Mouse (Mus musculus): ENCODE data around the gene Stoml1. TPM values are rescaled to one million over a fixed set of nuclear protein-coding genes. Genes with fewer than 3 reads are reported as not detected.
"Not testable (repeated sequence)": the region's sequence is repeated elsewhere in the genome, so short reads cannot be mapped to it uniquely, and the experiment has no call there.

The Stoml1 gene
- polyA plus RNA-seq, 1 experiment from 2014 or later = 71.6 TPM

DNA sequence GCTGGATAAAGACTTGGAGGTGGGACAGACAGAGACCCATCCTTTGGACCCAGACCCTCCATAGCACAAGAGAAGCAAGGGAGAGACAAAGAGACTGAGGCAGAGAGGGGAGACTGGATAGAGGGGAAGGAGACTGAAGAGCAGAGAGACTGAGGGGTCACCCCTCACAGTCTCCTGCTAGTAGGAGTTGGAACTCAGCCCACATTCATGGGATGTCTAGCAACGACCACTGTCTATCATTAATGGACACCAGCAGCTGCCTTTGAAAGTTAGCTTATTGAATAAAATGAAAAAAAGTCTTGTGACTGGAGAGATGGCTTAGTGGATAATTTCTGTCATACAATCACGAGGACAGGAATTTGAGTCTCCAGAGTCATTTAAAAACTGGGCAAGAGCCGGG, 14.1 kb downstream of the Stoml1 start:
- 68% methylated on average over 3 of the region's 3 CpGs for WGBS
- H3K4me1 ChIP-seq = peaks cover 6% of the 10 kb centered on the region
- no peak for ATAC-seq
- H3K27ac ChIP-seq = no peak overlapping the region
- no peaks in the 10 kb centered on the region for H3K27me3 ChIP-seq
- H3K36me3 ChIP-seq (ENCODE audit: poor library complexity, severe bottlenecking) = peaks cover 15% of the 10 kb centered on the region
- no peak overlapping the region for H3K9ac ChIP-seq
- no peaks in the 10 kb centered on the region for H3K9me3 ChIP-seq (replicated peaks)
- H3K4me3 ChIP-seq = no peak overlapping the region
- no peak overlapping the region for H3K4me2 ChIP-seq

DNA sequence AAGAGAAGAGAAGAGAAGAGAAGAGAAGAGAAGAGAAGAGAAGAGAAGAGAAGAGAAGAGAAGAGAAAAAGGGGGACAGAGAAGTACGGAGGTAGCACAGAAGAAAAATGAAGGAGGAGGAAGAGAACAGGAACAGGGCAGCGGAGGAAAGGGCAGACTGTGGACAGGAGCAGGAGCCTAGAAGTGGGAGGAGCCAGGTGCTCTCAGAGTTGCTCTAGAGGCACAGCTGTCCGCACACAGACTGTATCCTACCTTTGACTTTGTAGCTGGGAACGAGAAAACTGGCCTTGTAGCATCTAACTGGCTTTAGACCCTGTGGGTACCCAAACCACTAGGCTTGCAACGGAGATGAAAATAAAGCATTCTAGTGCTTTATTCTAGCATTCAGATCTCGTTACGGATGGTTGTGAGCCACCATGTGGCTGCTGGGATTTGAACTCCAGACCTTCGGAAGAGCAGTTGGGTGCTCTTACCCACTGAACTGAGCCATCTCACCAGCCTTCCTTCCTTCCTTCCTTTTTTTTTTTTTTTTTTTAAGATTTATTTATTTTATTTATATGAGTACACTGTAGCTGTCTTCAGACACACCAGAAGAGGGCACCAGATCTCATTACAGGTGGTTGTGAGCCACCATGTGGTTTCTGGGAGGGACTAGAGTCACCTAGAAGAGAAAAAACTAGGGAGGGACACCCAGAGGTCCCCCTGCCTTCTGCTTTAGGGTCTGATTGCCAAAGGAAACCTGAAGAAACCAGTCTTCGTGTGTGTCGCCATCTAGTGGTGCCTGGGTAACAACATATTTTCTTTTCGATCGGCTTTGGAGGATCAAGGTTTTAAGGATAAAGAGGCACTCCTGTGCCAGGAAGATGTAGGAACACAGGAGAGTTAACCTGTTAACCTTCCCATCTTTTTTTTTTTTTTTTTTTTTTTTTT, 15.7 kb downstream of the Stoml1 start:
- Histone ChIP-seq H3K4me2 (no peak overlapping the region), H3K4me1 (peaks cover 6% of the 10 kb centered on the region), H3K27ac (no peak overlapping the region), H3K36me3 (ENCODE audit: poor library complexity, severe bottlenecking) (peaks cover 5% of the 10 kb centered on the region; the same call in 1 of the 2 replicates), H3K27me3 (no peaks in the 10 kb centered on the region), H3K9ac (no peak overlapping the region), H3K4me3 (no peak overlapping the region), H3K9me3 (replicated peaks) (no peaks in the 10 kb centered on the region)
- 57% methylated on average over 12 of the region's 12 CpGs for WGBS
- ATAC-seq = no peak

DNA sequence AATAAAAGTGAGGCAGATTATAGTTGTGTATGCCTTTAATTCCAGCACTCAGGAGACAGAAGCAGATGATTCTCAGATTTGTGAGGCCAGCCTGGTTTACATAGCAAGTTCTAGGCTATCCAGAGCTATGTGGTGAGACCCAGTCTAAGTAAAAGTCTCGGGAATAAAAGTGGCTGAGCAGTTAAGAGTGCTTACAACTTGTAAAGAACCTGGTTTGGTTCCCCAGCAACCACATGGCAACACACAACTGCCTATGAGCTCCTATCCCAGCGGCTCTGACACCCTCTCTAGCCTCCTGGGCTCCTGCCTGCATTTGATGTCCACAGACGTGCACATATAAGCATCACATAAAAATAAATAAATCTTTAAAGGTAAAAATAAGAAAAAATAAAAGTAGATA, 17.1 kb downstream of the Stoml1 start:
- H3K27ac ChIP-seq = no peak overlapping the region
- ATAC-seq = no peak
- no peaks in the 10 kb centered on the region for H3K27me3 ChIP-seq
- H3K36me3 ChIP-seq (ENCODE audit: poor library complexity, severe bottlenecking) = no peaks in the 10 kb centered on the region
- H3K9me3 ChIP-seq (replicated peaks) = no peaks in the 10 kb centered on the region
- H3K4me1 ChIP-seq = peaks cover 11% of the 10 kb centered on the region
- WGBS = 68% methylated on average over 3 of the region's 3 CpGs
- H3K9ac ChIP-seq = no peak overlapping the region
- no peak overlapping the region for H3K4me3 ChIP-seq
- no peak overlapping the region for H3K4me2 ChIP-seq

DNA sequence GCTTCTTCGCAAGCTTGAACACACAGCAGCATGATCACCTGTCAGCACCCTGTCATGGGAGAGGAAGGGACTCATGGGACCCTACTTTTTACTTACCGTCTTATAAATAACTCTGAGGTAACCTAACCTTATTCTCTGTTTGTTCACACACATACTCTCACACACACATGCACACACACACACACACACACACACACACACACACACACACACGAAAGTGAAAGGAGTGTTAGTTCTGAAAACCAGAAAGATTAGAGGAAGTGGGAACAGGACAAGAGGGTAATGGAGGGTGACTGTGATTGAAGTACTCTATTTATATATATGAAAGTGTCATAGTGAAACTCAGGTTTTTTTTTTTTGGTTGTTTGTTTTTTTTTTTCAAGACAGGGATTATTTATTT, 18.1 kb downstream of the Stoml1 start:
- 87% methylated on average over 3 of the region's 3 CpGs for WGBS
- H3K9ac ChIP-seq = no peak overlapping the region
- no peaks in the 10 kb centered on the region for H3K36me3 ChIP-seq (ENCODE audit: poor library complexity, severe bottlenecking)
- H3K4me2 ChIP-seq = no peak overlapping the region
- no peak overlapping the region for H3K27ac ChIP-seq
- ATAC-seq = no peak
- no peak overlapping the region for H3K4me3 ChIP-seq
- no peaks in the 10 kb centered on the region for H3K27me3 ChIP-seq
- peaks cover 18% of the 10 kb centered on the region for H3K4me1 ChIP-seq
- no peaks in the 10 kb centered on the region for H3K9me3 ChIP-seq (replicated peaks)

DNA sequence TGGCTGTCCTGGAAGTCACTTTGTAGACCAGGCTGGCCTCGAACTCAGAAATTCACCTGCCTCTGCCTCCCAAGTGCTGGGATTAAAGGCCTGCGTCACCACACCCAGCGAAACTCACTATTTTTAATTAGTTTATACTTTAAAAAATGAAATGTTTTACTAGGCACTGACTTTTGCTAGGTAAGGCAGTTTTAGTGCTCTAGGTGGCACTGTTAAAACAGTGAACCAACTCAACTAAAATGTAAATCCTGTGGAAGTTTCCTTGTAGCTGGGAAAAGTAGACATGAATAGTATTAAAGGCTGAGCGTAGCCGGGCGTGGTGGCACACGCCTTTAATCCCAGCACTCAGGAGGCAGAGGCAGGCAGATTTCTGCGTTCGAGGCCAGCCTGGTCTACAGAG, 18.6 kb downstream of the Stoml1 start:
- not testable (repeated sequence) for H3K27ac ChIP-seq; H3K9me3 ChIP-seq (replicated peaks); H3K9ac ChIP-seq; H3K4me3 ChIP-seq; H3K36me3 ChIP-seq (ENCODE audit: poor library complexity, severe bottlenecking); H3K27me3 ChIP-seq; H3K4me2 ChIP-seq; ATAC-seq
- peaks cover 14% of the 10 kb centered on the region for H3K4me1 ChIP-seq
- WGBS = 93% methylated on average over 9 of the region's 9 CpGs

DNA sequence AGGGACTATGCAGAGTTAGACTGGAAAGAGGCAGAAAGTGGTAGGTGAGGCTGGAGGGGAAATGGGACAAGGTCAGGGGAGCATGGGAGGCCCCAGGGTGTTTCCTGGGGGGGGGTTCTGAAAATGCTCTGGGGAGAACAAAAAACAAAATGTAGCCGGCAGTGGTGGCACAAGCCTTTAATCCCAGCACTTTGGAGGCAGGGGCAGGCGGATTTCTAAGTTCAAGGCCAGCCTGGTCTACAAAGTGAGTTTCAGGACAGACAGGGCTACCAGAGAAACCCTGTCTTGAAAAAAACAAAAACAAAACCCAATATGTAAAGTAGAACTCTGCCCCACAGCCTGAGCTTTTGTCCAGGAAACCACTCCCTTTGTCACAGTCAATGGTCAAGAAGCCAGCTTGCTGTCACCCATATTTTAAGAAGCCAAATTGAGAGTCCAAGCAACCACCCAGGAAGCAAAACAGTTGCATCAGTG, 19.1 kb downstream of the Stoml1 start:
- no peaks in the 10 kb centered on the region for H3K9me3 ChIP-seq (replicated peaks)
- no peak for ATAC-seq
- no peaks in the 10 kb centered on the region for H3K36me3 ChIP-seq (ENCODE audit: poor library complexity, severe bottlenecking)
- H3K4me1 ChIP-seq = peaks cover 12% of the 10 kb centered on the region
- no peak overlapping the region for H3K4me3 ChIP-seq
- no peak overlapping the region for H3K9ac ChIP-seq
- H3K27me3 ChIP-seq = no peaks in the 10 kb centered on the region
- H3K4me2 ChIP-seq = no peak overlapping the region
- WGBS = 81% methylated on average over 2 of the region's 2 CpGs
- no peak overlapping the region for H3K27ac ChIP-seq

DNA sequence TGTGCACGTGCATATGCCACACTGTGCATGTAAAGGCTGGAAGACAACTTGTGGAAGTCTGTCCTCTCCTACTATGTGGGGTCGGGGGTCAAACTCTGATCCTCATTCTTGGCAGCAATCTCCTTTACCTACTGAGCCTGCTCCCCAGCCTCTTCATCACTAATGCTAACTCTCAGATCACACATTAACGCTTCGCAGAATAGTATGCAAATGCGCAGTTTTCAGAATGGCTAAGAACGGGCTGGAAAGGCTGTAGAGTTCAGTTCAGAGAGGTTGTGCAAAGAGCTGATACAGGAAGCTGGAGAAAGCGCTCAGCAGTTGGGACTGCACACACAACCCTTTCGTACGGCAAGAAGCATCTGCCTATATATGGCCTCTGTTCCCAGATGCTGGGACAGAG, 19.9 kb downstream of the Stoml1 start:
- no peak for ATAC-seq
- WGBS = 82% methylated on average over 9 of the region's 9 CpGs

DNA sequence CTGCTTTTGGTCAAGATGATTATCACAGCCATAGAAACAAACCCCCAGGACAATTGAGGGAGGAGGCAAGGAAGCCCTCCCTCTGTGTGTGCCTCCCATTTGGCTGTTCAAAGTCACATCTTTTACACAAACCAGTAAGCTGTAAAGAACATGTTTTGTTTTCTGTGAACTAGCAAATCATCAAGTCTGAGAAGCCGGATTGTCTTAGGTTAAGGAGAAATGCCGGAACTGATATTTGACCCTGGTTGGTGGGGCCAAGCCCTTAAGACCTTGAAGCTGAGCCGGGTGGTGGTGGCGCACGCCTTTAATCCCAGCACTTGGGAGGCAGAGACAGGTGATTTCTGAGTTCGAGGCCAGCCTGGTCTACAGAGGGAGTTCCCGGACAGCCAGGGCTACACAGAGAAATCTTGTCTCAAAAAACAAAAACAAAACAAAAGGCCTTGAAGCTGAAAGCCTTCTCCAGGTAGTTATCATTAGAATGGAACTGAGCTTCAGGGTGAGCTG, 21.2 kb downstream of the Stoml1 start:
- WGBS = 78% methylated on average over 7 of the region's 7 CpGs
- Histone ChIP-seq H3K36me3 (ENCODE audit: poor library complexity, severe bottlenecking) (no peaks in the 10 kb centered on the region), H3K9ac (no peak overlapping the region), H3K4me1 (peaks cover 12% of the 10 kb centered on the region), H3K4me2 (no peak overlapping the region), H3K4me3 (no peak overlapping the region), H3K9me3 (replicated peaks) (no peaks in the 10 kb centered on the region), H3K27me3 (no peaks in the 10 kb centered on the region), H3K27ac (no peak overlapping the region)
- no peak for ATAC-seq

More for the DNA sequence above, 19.9 kb downstream of the Stoml1 start:
- H3K9ac ChIP-seq = no peak overlapping the region
- no peak overlapping the region for H3K4me3 ChIP-seq
- no peaks in the 10 kb centered on the region for H3K9me3 ChIP-seq (replicated peaks)
- H3K27me3 ChIP-seq = no peaks in the 10 kb centered on the region
- H3K27ac ChIP-seq = no peak overlapping the region
- no peak overlapping the region for H3K4me2 ChIP-seq
- H3K4me1 ChIP-seq = peaks cover 12% of the 10 kb centered on the region
- H3K36me3 ChIP-seq (ENCODE audit: poor library complexity, severe bottlenecking) = no peaks in the 10 kb centered on the region

DNA sequence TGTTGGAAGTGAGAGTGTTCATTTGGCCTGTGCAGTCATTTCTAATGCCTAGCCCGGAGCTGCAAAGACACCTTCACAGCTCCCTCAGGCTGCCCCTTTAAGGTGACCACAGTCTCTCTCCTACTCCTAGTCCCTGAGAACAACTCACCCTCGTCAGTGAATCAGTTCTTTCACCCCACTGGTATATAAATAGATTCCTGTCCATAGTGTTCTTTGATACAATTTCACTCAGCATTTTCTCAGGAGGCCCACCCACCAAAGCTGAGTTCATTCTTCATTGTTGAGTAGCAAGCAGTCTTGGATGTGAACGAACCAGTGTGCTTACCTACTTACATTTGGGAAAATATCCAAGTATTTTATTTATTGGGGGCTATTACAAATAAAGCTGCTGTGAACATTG, 21.7 kb downstream of the Stoml1 start:
- Histone ChIP-seq H3K27me3 (no peaks in the 10 kb centered on the region), H3K4me2 (no peak overlapping the region), H3K9me3 (replicated peaks) (no peaks in the 10 kb centered on the region), H3K4me1 (peaks cover 12% of the 10 kb centered on the region), H3K4me3 (no peak overlapping the region), H3K27ac (no peak overlapping the region), H3K9ac (no peak overlapping the region), H3K36me3 (ENCODE audit: poor library complexity, severe bottlenecking) (no peaks in the 10 kb centered on the region)
- whole genome bisulfite sequencing = 50% methylated on average over 3 of the region's 3 CpGs
- ATAC-seq = no peak

DNA sequence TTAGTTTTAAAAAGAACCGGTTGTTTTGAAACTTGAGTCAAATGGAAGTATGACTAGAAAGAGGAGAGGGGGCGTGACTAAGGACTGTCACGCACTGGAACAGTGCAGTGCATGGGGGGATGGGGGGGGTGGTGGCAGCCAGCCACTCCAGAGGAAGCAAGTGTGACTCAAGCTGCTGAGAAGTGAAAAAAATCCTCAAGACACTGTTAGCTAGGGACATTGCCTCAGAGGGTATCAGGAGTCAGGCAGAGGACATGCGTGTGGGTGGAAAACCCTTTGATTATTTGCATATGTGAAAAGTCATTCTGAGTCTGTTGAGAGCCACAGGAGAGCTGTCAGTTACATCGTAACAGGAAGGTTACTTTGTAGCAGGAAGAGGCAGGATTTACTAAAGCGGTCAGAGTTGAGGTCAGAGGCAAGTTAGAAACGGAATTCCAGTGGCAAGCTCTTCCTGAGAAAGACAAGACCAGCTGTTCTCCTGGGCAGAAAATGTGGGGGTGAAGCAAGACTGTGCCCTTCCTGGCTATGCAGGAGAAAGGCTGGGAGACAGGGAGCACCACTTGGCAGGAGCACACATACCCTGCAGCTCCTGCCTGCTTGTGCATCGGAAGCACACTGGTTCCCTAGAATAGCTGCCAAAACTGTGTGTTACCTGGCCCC, 22.3 kb downstream of the Stoml1 start:
- H3K27ac ChIP-seq = peak overlapping the region; percentile 25; the same call in 1 of the 2 replicates

DNA sequence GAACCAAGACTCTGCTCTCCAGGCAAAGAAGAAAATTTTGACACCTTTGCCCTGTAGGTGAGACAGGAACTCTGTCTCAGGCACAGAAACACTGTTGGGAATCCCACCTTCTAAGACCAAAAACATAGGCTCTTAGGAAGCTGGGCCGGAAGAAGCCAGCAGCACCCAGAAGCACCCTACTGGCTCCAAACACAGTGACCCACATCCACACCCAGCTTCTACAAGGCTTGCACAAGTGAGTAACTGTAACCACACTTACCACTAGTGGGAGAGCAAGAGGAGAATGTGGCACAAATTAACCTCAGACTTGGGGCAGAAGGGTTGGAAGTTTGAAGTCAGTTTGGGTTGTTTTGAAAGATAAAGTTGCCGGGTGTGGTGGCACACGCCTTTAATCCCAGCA, 22.8 kb downstream of the Stoml1 start:
- Histone ChIP-seq H3K4me3 (no peak overlapping the region), H3K9ac (peak overlapping the region; percentile 8; the same call in 1 of the 2 replicates), H3K27me3 (no peaks in the 10 kb centered on the region), H3K9me3 (replicated peaks) (no peaks in the 10 kb centered on the region), H3K36me3 (ENCODE audit: poor library complexity, severe bottlenecking) (no peaks in the 10 kb centered on the region), H3K4me2 (no peak overlapping the region), H3K4me1 (peaks cover 12% of the 10 kb centered on the region), H3K27ac (peak overlapping the region; percentile 25; the same call in 1 of the 2 replicates)
- no peak for ATAC-seq
- 84% methylated on average over 3 of the region's 3 CpGs for WGBS

More for the DNA sequence above, 22.3 kb downstream of the Stoml1 start:
- Histone ChIP-seq H3K4me1 (peaks cover 12% of the 10 kb centered on the region), H3K9ac (peak overlapping the region; percentile 8; the same call in 1 of the 2 replicates), H3K36me3 (ENCODE audit: poor library complexity, severe bottlenecking) (no peaks in the 10 kb centered on the region), H3K27me3 (no peaks in the 10 kb centered on the region), H3K4me2 (no peak overlapping the region), H3K9me3 (replicated peaks) (no peaks in the 10 kb centered on the region), H3K4me3 (no peak overlapping the region)
- WGBS = 48% methylated on average over 8 of the region's 8 CpGs
- no peak for ATAC-seq

DNA sequence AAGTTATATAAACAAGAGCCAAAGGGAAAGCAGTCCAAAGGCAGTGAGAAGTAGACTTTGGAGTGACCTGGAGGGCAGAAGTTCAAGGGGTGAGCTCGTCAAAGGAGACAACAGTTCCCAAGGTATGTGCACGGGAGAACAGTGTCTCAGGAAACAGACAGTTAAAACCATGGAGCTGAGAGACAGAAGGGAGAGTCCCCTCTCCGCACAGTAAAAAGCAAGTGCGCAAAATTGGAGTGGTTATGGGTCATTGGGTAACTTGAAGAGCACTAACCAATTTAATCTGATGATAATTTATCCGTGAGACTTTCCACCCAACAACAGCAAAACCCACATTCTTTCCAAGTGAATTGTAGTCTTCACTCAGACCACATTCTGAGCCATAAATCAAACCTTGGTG, 23.4 kb downstream of the Stoml1 start:
- 69% methylated on average over 5 of the region's 5 CpGs for WGBS
- no peak overlapping the region for H3K4me3 ChIP-seq
- H3K36me3 ChIP-seq (ENCODE audit: poor library complexity, severe bottlenecking) = no peaks in the 10 kb centered on the region
- H3K9ac ChIP-seq = no peak overlapping the region
- no peaks in the 10 kb centered on the region for H3K9me3 ChIP-seq (replicated peaks)
- H3K4me2 ChIP-seq = no peak overlapping the region
- H3K27ac ChIP-seq = no peak overlapping the region
- H3K4me1 ChIP-seq = peaks cover 12% of the 10 kb centered on the region
- no peaks in the 10 kb centered on the region for H3K27me3 ChIP-seq
- no peak for ATAC-seq
